Mouse (Mus musculus) small intestine, adult 2 months (tissue): Measurements from ENCODE around the gene Fchsd2.

Source experiments
- CTCF ChIP-seq: fragments of 200-500 bp; IDR thresholded peaks from 2 replicates; pipeline ENCODE4 v1.5.1; 2012; ENCODE audit warnings: low read depth, mild to moderate bottlenecking, control low read depth, inconsistent platforms, low read length, moderate library complexity, mixed read lengths; ENCODE audit not compliant: insufficient replicate concordance, insufficient read length; ENCODE audit errors: extremely low read depth
- POLR2A ChIP-seq: fragments of 200-500 bp; IDR thresholded peaks from 2 replicates; pipeline ENCODE4 v1.6.1; 2012; ENCODE audit warnings: low read depth, mild to moderate bottlenecking, control low read depth, inconsistent platforms, low read length, moderate library complexity

DNA sequence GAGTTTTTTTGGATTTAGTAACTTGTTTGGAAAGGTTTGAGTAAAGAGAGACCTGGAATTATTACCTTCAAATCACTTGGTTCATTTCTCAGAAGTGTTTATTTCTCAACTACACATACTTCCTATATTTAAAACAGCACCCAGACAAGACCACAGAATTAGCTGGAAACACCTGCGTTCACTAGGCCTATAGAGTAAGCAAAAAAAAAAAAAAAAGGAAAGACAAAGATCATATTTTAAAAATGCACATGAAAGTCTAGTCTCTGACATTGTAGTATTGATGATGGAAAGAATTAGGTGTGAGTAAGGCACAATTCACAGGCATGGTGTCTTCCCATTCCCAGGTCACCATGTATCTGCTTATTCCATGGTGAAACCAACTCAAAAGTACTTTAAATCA, 118.2 kb downstream of the Fchsd2 start:
- TF ChIP-seq POLR2A (no peak), CTCF (no peak)
